Mouse (Mus musculus): ENCODE data around the gene Fbxo46.
"Not testable (repeated sequence)": the region's sequence is repeated elsewhere in the genome, so short reads cannot be mapped to it uniquely, and the experiment has no call there.

Fbxo46 gene

GRCm38 (mm10) chr7:19131324-19131848 lies 11.7 kb downstream of the Fbxo46 start:
- peak; percentile 77 to 86 for DNase-seq (ENCODE audit: low spot score in 2 of 2)

DNA sequence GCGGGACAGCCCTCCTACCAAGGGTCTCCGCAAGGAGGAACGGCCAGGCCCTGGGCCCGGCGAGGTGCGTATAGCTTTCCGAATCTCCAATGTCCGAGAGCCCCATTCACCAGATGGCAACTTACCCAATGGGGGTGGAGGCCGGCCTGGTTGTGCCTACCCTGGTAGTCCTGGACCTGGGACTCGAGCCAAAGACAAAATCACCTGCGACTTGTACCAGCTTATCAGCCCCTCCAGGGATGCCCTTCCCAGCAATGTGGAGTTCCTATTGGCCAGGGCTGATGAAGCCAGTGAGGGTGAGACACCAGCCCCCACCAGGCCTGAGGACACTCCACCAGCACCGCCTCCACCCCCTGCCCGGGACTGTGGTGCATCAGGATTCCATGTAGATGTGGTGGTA lies 16.5 kb downstream of the Fbxo46 start:
- DNase-seq (ENCODE audit: low spot score in 2 of 2), result no peak

GRCm38 (mm10) chr7:19136673-19137334 lies 17.1 kb downstream of the Fbxo46 start:
- no peak for DNase-seq (ENCODE audit: low spot score in 2 of 2)

GRCm38 (mm10) chr7:19137380-19137779 lies 17.7 kb downstream of the Fbxo46 start:
- DNase-seq (ENCODE audit: low spot score in 2 of 2), result peak in 1 of 2 experiments; percentile 49

DNA sequence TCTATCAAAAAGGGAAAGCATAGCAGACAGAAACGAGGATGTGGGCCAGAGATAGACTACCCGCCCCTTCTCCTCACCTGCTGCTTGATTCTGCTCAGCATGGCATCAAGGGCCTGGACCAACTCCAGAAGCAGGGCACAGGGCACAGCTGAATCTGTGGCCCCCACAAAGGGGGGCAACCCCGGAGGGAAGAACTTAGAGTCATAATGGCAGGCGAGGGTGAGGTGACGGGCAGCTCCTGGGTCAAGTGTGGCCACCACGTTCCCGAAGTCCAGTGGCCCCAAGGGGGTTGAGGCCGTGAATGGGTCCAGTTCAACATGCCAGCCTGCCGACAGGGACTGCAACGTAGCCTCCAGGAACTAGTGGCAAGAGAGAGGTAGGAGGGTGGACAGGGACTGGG lies 27.1 kb downstream of the Fbxo46 start:
- no peak for DNase-seq (ENCODE audit: low spot score in 2 of 2)

DNA sequence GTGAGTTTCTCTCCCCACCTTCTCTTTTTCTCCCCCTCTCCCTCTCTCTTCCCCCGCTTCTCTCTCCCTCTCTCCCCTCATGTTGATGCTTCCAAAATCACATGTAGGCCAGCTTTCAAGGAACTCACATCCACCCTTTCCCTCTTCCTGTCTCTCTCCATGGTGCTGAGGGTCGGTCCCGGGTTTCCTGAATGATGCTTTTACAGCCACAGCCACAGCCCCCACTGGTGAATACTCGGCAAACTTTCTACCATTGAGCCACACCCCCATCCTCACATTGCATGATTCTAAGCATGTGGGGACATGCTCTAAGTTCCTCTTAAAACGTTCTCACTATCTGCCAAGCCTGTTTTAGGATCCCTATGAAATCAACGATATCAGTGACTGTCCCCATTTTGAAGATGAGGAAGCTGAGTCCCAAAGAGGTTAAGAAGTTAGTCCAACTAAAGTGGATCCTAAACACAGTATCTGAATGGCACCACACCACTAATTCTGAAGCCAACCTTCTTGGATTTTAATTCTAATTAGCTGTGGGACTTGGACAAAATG lies 27.9 kb downstream of the Fbxo46 start:
- DNase-seq (ENCODE audit: low spot score in 2 of 2), result no peak

DNA sequence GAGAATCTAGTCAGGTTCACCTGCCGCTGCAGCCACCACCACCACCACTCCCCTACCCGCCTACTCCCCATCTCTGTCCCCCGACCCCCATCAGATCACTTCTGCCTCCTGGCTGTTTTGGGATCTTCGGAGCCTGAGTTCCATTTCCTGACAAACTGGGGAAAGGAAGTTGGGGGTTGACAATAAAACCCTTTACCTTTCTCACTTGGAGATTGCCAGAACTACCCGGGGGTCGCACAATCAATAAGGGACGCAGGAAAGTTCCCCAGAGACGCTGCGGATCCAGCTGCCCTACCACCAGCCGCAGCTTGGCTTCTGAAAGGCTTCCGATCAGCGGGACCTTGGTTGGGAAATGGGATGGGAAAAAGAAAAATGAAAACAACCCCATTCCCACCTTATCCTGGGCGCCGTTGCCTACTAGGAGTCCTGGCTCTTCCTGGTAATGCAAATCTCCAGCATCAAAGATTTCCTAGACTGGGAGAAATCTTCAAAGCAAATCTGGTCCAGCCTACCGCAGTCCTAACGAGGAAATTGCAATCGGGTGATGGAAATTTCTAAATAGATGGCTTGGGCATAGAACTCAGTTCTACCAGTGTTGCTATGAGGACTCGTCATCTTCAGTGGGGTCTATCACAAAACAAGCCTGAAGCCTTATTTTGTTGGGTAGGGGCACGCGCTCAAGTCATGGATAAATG lies 28.7 kb downstream of the Fbxo46 start:
- no peak for DNase-seq (ENCODE audit: low spot score in 2 of 2)

- peak; percentile 93 to 94 for DNase-seq (ENCODE audit: low spot score in 2 of 2)
These were observed 29.3 kb downstream of the Fbxo46 start, which contains the start of gene Qpctl for GRCm38 (mm10) chr7:19148875-19149541. Gene Qpctl (minus strand): TSS chr7:19149291.

DNA sequence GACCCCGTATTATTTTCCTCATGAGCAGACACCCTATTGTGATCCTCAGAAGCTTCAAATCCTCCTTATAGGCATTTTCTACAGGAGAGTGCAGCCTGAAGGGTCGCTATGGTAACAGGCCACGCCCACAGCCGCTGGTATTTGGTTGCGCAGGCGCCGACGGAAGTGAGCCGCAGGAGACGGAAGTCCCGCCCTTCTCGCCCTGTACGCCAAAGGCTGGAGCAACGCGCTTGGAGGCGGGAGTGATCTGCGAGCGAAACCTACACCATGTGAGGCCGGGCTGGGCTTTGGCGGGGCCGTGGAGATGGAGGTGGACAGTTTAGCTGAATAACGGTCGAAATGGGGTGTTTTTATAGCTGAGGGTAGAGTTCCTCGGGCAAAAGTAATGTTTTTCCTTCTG lies 30.0 kb downstream of the Fbxo46 start, which contains the start of gene Snrpd2:
Gene Snrpd2 (plus strand): TSS at position 97 of the 400 bp plus-strand sequence.
- peak; percentile 91 to 95 for DNase-seq (ENCODE audit: low spot score in 2 of 2)

- not testable (repeated sequence) for DNase-seq (ENCODE audit: low spot score in 2 of 2)
These were observed 31.5 kb downstream of the Fbxo46 start for GRCm38 (mm10) chr7:19151121-19151520.

DNA sequence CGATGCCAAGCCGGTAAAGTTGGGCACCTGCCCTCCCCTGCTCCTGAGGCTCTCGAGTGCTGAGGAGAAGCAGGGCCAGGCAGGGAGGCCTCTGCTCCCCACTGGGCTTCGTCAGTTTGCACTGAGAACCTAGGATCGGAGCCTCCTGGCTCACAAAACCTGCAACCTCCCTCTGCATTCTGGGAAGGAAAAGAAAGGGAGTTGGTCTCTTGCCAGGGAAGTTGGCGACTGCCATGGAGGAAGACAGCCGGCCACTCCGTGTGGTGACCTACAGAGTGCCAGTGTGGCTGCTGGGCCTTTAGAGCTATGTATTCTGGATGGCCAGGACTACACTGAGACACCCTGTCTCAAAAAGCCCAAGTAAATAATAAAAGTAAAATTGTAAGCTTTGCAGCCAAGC lies 35.1 kb downstream of the Fbxo46 start:
- DNase-seq (ENCODE audit: low spot score in 2 of 2), result no peak

DNA sequence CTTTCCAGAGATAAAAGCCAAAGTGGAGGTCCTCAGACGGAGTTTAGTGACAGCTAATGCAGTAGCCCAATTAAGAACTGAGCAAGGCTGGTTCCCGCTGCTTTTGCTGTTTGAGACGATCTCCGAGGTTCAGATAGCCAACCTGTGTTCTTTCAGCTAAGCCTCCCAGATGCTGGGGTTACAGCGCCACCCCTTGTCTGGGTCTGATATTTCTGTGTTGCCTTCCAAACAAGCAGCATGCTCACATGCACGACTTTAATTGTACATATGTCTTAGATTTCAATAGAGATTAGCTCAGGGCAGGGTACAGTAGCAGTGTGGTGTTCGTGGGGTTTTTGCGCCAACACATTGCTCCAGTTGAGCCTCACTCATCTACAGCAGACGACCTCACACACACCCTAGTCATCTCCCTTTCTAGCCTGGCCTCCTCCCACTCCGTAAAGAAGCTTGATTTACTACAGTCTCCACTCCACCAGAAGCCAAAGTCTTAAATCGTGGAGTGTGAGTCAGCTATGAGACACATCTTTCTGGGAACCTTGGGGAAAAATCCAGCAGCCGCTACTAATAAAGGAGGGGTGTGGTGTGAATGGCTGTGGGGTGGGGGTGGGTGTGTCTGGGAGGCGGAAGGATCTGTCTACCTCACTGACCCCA lies 36.3 kb downstream of the Fbxo46 start:
- DNase-seq (ENCODE audit: low spot score in 2 of 2), result no peak

DNA sequence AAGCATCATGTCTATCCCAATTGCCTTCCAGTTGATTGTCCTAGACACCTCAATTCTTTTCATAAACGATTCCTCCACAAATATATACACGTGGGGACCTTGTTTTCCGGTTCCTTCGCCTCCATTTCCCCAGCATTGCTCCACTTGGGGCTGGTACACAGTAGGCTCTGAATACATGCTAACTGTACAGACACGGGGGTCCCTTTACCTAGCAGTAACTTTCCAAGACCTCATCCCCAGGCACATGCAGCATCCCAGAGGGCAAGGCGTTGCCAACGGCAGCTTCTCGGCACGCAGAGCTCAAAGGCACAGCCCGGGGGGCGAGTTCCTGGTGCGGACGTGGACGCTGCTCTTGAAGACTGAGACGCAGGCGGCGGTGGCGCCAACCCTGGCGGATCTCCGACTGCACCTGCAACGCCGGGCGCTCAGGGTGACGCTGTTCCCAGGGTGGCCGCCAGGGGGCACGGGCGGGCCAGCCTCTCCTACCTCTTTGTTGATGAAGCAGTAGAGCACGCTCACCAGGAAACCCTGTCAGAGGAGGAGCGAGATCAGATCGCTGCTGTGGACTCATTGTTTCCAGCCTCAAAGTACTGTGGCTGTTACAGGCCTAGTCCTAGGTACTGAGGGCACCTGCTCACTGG lies 37.6 kb downstream of the Fbxo46 start:
- peak; percentile 84 to 91 for DNase-seq (ENCODE audit: low spot score in 2 of 2)

DNA sequence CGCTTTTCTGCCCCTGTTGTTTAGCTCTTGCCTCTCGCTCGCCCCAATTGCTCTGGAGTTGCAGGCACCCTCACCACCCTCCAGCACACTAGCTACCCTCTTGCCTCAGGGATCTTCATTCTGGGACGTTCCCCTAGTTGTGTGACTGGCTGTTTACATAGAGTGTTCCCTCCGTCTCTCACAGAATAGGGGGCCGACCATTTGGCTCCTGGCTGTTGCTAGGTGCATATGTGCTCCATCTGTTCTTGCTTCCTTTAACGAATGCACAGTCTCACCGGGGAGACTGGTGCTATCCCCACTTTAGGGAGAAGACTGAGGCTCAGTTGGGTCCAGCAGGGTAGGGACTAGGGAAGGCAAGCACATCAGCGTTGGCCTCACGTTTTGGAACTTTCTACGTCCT lies 38.9 kb downstream of the Fbxo46 start:
- no peak for DNase-seq (ENCODE audit: low spot score in 2 of 2)

DNA sequence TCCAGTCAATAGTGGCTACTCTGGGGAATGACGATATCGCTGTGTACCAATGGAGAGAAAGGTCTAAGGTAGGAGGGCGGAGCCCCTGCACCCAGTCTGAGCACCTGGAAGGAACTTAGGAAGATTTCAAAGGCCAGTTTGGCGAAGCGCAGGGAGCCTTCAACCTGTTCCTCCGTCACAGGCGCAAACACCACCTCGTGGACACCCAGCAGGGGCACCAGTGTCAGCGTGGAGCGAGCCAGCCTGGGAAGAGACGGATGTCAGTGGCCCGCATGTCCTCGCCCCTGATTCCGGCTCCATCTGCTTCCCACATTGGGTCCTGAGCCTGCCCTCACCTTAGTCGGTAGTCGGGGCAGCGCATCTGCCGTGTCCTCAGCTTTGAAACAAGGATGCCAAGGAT lies 39.8 kb downstream of the Fbxo46 start:
- no peak for DNase-seq (ENCODE audit: low spot score in 2 of 2)

GRCm38 (mm10) chr7:19160115-19160514 lies 40.5 kb downstream of the Fbxo46 start:
- DNase-seq (ENCODE audit: low spot score in 2 of 2), result no peak

- DNase-seq (ENCODE audit: low spot score in 2 of 2), result no peak
These were observed 43.3 kb downstream of the Fbxo46 start for GRCm38 (mm10) chr7:19162928-19163327.

DNA sequence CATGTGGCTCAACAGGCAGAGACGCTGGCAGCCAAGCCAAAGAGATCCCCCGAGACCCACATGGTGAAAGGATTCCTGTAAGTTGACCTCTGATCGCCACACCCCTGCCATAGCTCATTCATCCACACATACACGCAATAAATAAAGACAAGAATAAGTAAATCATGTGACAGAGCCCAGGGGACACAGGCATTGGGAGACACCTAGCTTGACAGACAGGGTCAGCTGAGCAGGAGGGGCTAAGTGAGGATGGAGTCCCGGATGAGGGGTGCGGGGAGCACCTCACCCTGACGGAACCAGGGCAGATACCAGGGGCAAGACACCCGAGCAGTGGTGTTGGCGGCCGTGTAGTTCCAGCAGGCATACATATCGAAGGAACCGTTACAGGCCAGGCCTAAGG lies 44.1 kb downstream of the Fbxo46 start:
- no peak for DNase-seq (ENCODE audit: low spot score in 2 of 2)

DNA sequence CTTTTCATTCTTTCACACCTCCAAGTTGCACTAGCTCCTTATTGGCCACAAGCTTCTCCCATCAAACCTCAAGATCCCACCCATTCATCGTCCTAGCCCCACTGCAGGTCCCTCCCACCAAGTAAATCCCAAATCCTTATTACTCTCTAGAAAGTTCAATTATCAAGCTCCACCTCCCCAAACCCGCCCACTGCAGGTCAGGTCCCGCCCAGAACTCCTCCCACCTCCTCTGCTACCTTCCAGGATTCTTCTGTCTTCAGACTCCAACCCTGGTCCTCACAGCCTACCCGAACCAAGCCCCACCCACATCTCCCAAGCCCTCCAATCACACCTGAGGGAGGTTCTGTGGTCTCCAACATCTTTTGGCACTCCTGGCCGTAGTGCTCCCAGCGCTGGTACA lies 44.5 kb downstream of the Fbxo46 start:
- no peak for DNase-seq (ENCODE audit: low spot score in 2 of 2)

GRCm38 (mm10) chr7:19164978-19165377 lies 45.3 kb downstream of the Fbxo46 start:
- DNase-seq (ENCODE audit: low spot score in 2 of 2), result no peak

Data from spleen, postnatal 14 days (tissue).